Comparison of ENCODE assay signal across 8 mouse cellular contexts in genomic region chr4:133614274-133614761, GRCm38 (mm10). TPM values are rescaled to one million over a fixed set of nuclear protein-coding genes. Genes with fewer than 3 reads are reported as not detected.
DNase-seq lines count a peak whose midpoint lies in the region; ATAC-seq lines count a peak whose summit lies in the region.

No protein-coding gene starts in this region.

- DNase-seq in heart, adult 11 months, result peak; percentile 96
- DNase-seq in urinary bladder, postnatal 14 days (ENCODE audit: low spot score), result peak; percentile 38
- DNase-seq in urinary bladder, postnatal 36 days (ENCODE audit: low spot score in 2 of 2), result no peak
- DNase-seq in left cerebral cortex, adult 8-10 months (ENCODE audit: low spot score in 2 of 2), result peak; percentile 53 to 90
- DNase-seq in right cerebral cortex, postnatal 36 days (ENCODE audit: low spot score in 2 of 2), result peak; percentile 68 to 80
- DNase-seq in kidney, adult 9 months, result no peak
- DNase-seq in cerebellum, adult 11 months, result no peak

- no peak overlapping the region for H3K27ac ChIP-seq in heart, embryonic 11.5 days (ENCODE audit: low read depth, low read length)

- no peak overlapping the region for H3K4me2 ChIP-seq in heart, embryonic 11.5 days

- no peak overlapping the region for H3K9ac ChIP-seq in heart, embryonic 11.5 days (ENCODE audit: low read depth, low read length)

- peaks cover 3% of the 10 kb centered on the region; the same call in 1 of the 2 replicates for H3K9me3 ChIP-seq in heart, embryonic 11.5 days (replicated peaks; ENCODE audit: control insufficient read depth, low read length)

- H3K27me3 ChIP-seq in heart, embryonic 11.5 days (ENCODE audit: control insufficient read depth, insufficient read depth, low read length), result no peaks in the 10 kb centered on the region

- no peaks in the 10 kb centered on the region; the same call in 1 of the 2 replicates for H3K4me1 ChIP-seq in heart, embryonic 11.5 days (ENCODE audit: control insufficient read depth, insufficient read depth, low read length)

- peaks cover 16% of the 10 kb centered on the region for H3K36me3 ChIP-seq in heart, embryonic 11.5 days (ENCODE audit: control insufficient read depth, insufficient read depth, low read length)

- ATAC-seq in heart, embryonic 11.5 days (replicated peaks; ENCODE audit: insufficient number of reproducible peaks, low FRiP score, low TSS enrichment), result no peak

- WGBS in heart, embryonic 11.5 days (ENCODE audit: insufficient replicate concordance), result 84% methylated on average over 8 of the region's 8 CpGs

- H3K4me3 ChIP-seq in heart, embryonic 11.5 days (ENCODE audit: low read depth, low read length), result no peak overlapping the region

RNA-seq across cellular contexts. Expression of gene Sfn, which starts 12.3 kb away (rescaled TPM):
- 1.7 and 3.0 TPM in 2 replicates for polyA plus RNA-seq in heart, embryonic 11.5 days (2014; fragmentation: Nextera tagmentation; extraction: Ambion mirVana)
- 1 to 10 TPM; 1.6 to 2.2 (median 1.8) TPM for total RNA-seq in left cerebral cortex, adult 8-10 months (2022)

RNA-seq across cellular contexts. Expression of gene Gpn2, which starts 30.2 kb away (rescaled TPM):
- polyA plus RNA-seq in heart, embryonic 11.5 days (2014; fragmentation: Nextera tagmentation; extraction: Ambion mirVana), result 14.2 and 14.3 TPM in 2 replicates
- total RNA-seq in left cerebral cortex, adult 8-10 months (2022), result 10 to 100 TPM; 10.4 to 12.4 (median 11.3) TPM

RNA-seq across cellular contexts. Expression of gene Zdhhc18, which starts 35.6 kb away (rescaled TPM):
- 1.5 and 2.5 TPM in 2 replicates for polyA plus RNA-seq in heart, embryonic 11.5 days (2014; fragmentation: Nextera tagmentation; extraction: Ambion mirVana)
- total RNA-seq in left cerebral cortex, adult 8-10 months (2022), result 10 to 100 TPM; 33.8 to 57.7 (median 44.6) TPM

RNA-seq across cellular contexts. Expression of gene Gpatch3, which starts 39.8 kb away (rescaled TPM):
- 5.0 and 6.0 TPM in 2 replicates for polyA plus RNA-seq in heart, embryonic 11.5 days (2014; fragmentation: Nextera tagmentation; extraction: Ambion mirVana)
- 1 to 10 TPM; 6.8 to 8.9 (median 7.4) TPM for total RNA-seq in left cerebral cortex, adult 8-10 months (2022)

RNA-seq across cellular contexts. Expression of gene Pigv, which starts 58.1 kb away (rescaled TPM):
- polyA plus RNA-seq in heart, embryonic 11.5 days (2014; fragmentation: Nextera tagmentation; extraction: Ambion mirVana), result 11.4 and 13.9 TPM in 2 replicates
- total RNA-seq in left cerebral cortex, adult 8-10 months (2022), result 10 to 100 TPM in 2 of 4 experiments, 1 to 10 TPM in 2; 8.4 to 10.9 (median 9.9) TPM

Comparison
In these comparisons a context has a peak if more than half of its experiments do, and no peak if none do; other contexts are left out.
1. DNase-seq: peak in heart, adult 11 months (single experiment), urinary bladder, postnatal 14 days (single experiment), left cerebral cortex, adult 8-10 months (2 of 2) and right cerebral cortex, postnatal 36 days (2 of 2); none in urinary bladder, postnatal 36 days (0 of 2), kidney, adult 9 months (single experiment) and cerebellum, adult 11 months (single experiment).